Mouse (Mus musculus) regulatory T cell (primary cell): ENCODE data around the gene Dlx3.

Experiments
- in situ Hi-C: fragments of 300-600 bp; cut with MboI, MseI; formaldehyde crosslinking; loops from one replicate; pipeline ENCODE4 v1.15.1; 2025; ENCODE audit warnings: high pct_unique_total_duplicates

Dlx3 gene

GRCm38 (mm10) chr11:95119990-95120632 is at the start of gene Dlx3:
Dlx3 (plus strand) TSS chr11:95120119.
- in situ Hi-C loops: loop anchor here (5.0 kb wide), 2 partner anchors 112 to 397 kb away; no protein-coding TSS in a partner anchor

- in situ Hi-C loops: loop anchor here (10.0 kb wide), 1 partner anchor 814 kb away; no protein-coding TSS in a partner anchor
Measured at GRCm38 (mm10) chr11:95070140-95071107, 49.5 kb upstream of the Dlx3 start.

- in situ Hi-C loops: loop anchor here (10.0 kb wide), 1 partner anchor 814 kb away; no protein-coding TSS in a partner anchor
Measured at GRCm38 (mm10) chr11:95071266-95071665, 48.7 kb upstream of the Dlx3 start.

GRCm38 (mm10) chr11:95072136-95072535 is 47.8 kb upstream of the Dlx3 start:
- in situ Hi-C loops: loop anchor here (10.0 kb wide), 1 partner anchor 813 kb away; no protein-coding TSS in a partner anchor

GRCm38 (mm10) chr11:95072804-95073203 is 47.1 kb upstream of the Dlx3 start:
- in situ Hi-C loops: loop anchor here (10.0 kb wide), 1 partner anchor 812 kb away; no protein-coding TSS in a partner anchor

- in situ Hi-C loops: loop anchor here (10.0 kb wide), 1 partner anchor 811 kb away; no protein-coding TSS in a partner anchor
Measured at GRCm38 (mm10) chr11:95073835-95074234, 46.1 kb upstream of the Dlx3 start.

GRCm38 (mm10) chr11:95074694-95075093 is 45.2 kb upstream of the Dlx3 start:
- in situ Hi-C loops: loop anchor here (10.0 kb wide), 1 partner anchor 810 kb away; no protein-coding TSS in a partner anchor

- in situ Hi-C loops: loop anchor here (10.0 kb wide), 1 partner anchor 809 kb away; no protein-coding TSS in a partner anchor
Measured at GRCm38 (mm10) chr11:95075197-95076040, 44.5 kb upstream of the Dlx3 start.

GRCm38 (mm10) chr11:95076041-95076535 is 43.8 kb upstream of the Dlx3 start:
- in situ Hi-C loops: loop anchor here (10.0 kb wide), 1 partner anchor 809 kb away; no protein-coding TSS in a partner anchor

GRCm38 (mm10) chr11:95076536-95077111 is 43.3 kb upstream of the Dlx3 start, which contains the start of gene Itga3:
Itga3 (minus strand) TSS chr11:95076801.
- in situ Hi-C loops: loop anchor here (10.0 kb wide), 1 partner anchor 808 kb away; no protein-coding TSS in a partner anchor

- in situ Hi-C loops: loop anchor here (10.0 kb wide), 1 partner anchor 807 kb away; no protein-coding TSS in a partner anchor
Measured at GRCm38 (mm10) chr11:95077956-95078355, 42.0 kb upstream of the Dlx3 start.

- in situ Hi-C loops: loop anchor here (10.0 kb wide), 1 partner anchor 805 kb away; no protein-coding TSS in a partner anchor
Measured at GRCm38 (mm10) chr11:95079256-95079875, 40.6 kb upstream of the Dlx3 start.

- in situ Hi-C loops: no loop called here
Measured at GRCm38 (mm10) chr11:95080783-95081182, 39.1 kb upstream of the Dlx3 start.

- in situ Hi-C loops: no loop called here
Measured at GRCm38 (mm10) chr11:95082896-95083295, 37.0 kb upstream of the Dlx3 start.

- in situ Hi-C loops: no loop called here
Measured at GRCm38 (mm10) chr11:95084175-95084574, 35.7 kb upstream of the Dlx3 start.

- in situ Hi-C loops: no loop called here
Measured at GRCm38 (mm10) chr11:95084811-95085382, 35.0 kb upstream of the Dlx3 start.

- in situ Hi-C loops: no loop called here
Measured at GRCm38 (mm10) chr11:95085710-95086109, 34.2 kb upstream of the Dlx3 start.

GRCm38 (mm10) chr11:95086229-95086628 is 33.7 kb upstream of the Dlx3 start:
- in situ Hi-C loops: no loop called here
